Mouse (Mus musculus): ENCODE measurements around the gene Rnf215.
"Not testable (repeated sequence)": the region's sequence is repeated elsewhere in the genome, so short reads cannot be mapped to it uniquely, and the experiment has no call there.

Rnf215 gene

GRCm38 (mm10) chr11:4113970-4114369, 21.0 kb upstream of the Rnf215 start:
- DNase-seq (ENCODE audit: low spot score), result no peak

GRCm38 (mm10) chr11:4114541-4114940, 20.5 kb upstream of the Rnf215 start:
- DNase-seq (ENCODE audit: low spot score), result not testable (repeated sequence)

DNA sequence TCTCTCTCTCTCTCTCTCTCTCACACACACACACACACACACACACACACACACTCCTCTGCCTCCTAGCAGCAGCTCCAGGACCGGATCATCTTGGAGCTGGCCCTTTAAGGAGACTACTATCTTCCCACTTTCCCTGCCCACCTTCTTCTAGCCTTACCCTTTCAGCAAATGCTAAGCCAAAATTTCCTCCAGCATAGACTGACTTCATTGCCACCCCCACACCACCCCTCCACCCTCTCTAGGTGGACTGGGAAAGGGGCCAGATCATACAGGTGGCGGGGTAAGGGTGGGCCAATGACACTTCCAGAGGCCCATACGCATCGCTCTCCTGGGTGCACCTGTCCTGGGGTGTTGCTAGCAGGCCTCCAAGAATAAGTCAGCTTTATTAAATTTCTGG, 19.6 kb upstream of the Rnf215 start:
- no peak for DNase-seq (ENCODE audit: low spot score)

DNA sequence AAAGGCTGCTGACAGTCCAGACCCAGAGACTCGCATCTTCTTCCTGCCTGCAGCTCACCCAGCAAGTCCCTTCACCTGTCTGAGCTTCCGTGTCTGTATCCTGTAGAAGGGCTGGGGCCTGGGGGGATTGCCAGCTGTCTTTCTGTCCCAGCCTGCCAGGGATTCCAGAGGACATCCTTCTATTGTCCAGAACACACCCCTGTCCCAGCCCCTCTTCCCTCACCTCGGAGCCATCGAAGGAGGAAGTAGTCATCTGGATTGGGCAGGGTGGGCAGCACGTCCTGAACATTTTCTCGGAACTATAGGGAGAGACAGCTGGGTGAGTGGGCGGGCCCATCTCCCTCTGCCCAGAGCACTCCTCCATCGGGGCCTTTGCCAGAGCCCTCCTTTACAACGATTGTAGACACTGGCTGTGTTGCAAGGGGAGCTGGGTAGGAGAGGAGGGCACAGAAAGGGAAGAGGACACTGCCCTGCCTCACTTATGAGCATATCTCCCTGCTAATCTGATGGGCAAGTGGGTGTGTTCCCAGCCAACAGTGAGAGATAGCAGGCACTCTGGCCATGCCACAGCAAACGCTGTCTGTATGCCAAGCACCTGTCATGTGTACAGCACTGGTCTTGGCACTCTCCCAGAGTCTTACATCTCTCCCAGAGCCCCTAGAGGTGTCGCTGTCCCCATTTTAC, 18.4 kb upstream of the Rnf215 start:
- no peak for DNase-seq (ENCODE audit: low spot score)

GRCm38 (mm10) chr11:4117372-4118071, 17.5 kb upstream of the Rnf215 start:
- peak; percentile 13 for DNase-seq (ENCODE audit: low spot score)

- peak; percentile 76 for DNase-seq (ENCODE audit: low spot score)
Measured at GRCm38 (mm10) chr11:4118081-4118921, 16.7 kb upstream of the Rnf215 start.

- no peak for DNase-seq (ENCODE audit: low spot score)
Measured at GRCm38 (mm10) chr11:4119635-4120034, 15.4 kb upstream of the Rnf215 start.

- no peak for DNase-seq (ENCODE audit: low spot score)
Measured at GRCm38 (mm10) chr11:4121691-4122090, 13.3 kb upstream of the Rnf215 start.

- no peak for DNase-seq (ENCODE audit: low spot score)
Measured at GRCm38 (mm10) chr11:4122226-4122625, 12.8 kb upstream of the Rnf215 start.

GRCm38 (mm10) chr11:4122742-4123579, 12.0 kb upstream of the Rnf215 start, which contains the start of gene Sec14l2:
TSS of gene Sec14l2 (minus strand) at chr11:4123415.
- no peak for DNase-seq (ENCODE audit: low spot score)

DNA sequence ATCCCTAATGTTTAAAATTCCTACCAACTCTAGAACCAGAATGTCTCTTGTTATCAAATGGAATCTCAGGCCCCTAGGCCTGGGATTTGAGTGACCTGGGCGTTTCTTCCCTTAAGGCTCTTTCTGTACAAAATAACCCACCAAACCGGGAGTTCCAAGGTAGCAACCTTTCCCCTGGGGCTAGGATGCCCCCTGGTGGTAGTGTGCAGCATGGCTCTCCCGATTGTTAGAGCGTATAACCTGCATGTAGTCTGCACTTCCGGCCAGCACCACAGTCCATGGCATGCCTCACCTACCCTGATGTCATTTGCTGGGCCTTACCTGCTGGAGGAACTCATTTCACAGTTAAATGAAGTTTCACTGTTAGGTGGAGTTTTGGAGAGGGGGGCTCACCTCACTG, 11.1 kb upstream of the Rnf215 start:
- DNase-seq (ENCODE audit: low spot score), result peak; percentile 52

GRCm38 (mm10) chr11:4127059-4127458, 7.9 kb upstream of the Rnf215 start:
- DNase-seq (ENCODE audit: low spot score), result no peak

GRCm38 (mm10) chr11:4128461-4128860, 6.5 kb upstream of the Rnf215 start:
- not testable (repeated sequence) for DNase-seq (ENCODE audit: low spot score)

DNA sequence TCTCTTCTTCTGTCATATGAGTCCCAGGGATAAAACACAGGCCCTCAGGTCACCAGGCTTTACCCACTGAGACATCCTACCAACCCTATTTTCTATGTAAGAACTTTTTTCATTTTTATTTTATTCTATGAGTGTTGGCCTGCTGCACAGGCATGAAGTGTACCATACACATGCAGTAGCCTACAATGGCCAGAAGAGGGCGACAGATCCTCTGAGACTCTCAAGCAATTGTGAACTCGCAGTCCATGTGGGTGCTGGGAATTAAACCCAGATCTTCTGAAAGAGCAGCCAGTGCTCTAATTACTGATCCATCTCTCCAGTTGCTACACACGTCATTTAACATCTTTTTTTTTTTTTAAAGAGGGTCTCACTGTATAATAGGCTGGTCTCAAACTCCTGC, 1.6 kb upstream of the Rnf215 start:
- DNase-seq (ENCODE audit: low spot score), result peak; percentile 41

DNA sequence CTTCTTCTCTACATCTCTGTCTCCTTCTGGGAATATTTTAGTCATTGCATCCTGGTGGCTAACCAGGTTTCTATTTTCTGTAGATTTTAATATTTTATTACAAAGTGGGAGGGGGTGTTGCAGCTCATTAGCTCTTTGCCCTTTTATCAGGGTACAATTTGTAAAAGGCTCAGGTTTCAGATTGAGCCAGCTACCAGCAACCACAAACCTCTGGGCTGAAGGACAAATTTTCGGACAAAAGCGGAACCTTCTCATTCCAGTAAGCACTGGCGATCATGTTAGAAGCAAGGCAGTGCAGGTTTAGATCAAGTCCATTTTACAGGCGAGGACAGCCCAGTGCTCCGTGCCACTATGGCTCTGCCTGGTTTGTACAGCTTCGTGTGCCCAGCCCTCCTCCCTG, 602 bp upstream of the Rnf215 start:
- no peak for DNase-seq (ENCODE audit: low spot score)

DNA sequence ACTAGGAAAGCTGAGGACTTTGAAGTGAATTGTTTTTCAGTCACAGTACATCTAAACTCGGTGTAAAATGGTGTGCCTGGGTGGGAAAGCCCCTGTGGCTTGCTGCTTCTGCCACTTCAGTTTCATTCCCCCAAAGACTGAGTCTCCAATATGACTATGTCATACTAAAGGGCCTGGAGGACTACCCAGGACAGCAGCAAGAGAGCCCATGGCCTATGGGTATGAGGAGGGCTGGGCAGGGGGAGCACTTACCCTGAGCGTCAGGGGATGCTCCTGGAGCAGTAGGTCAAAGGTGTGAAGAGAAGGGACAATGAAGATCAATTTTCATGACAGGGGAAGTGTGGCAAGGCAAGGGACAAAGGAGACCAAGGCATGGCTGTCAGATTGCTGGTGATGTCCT, 4.0 kb downstream of the Rnf215 start:
- no peak for DNase-seq (ENCODE audit: low spot score)

- DNase-seq (ENCODE audit: low spot score), result no peak
Measured at GRCm38 (mm10) chr11:4141505-4141904, 6.5 kb downstream of the Rnf215 start.

DNA sequence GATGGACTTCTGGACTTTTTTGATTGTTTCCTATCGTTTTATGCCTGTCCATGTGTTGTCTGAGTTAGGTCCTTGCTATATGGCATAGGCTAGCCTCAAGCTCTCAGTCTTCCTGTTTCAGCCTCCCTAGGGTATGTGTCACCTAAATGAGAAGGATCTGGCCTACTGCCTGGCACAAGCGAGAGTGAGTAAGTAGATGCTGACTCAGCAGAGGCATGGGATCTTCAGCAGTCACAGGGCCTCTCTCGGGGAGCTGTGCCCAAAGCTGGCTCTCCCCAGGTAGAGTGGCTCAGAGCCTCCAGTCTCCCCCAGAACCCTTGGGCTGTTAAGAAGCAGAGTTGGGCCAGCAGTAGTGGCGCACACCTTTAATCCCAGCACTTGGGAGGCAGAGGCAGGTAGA, 7.3 kb downstream of the Rnf215 start:
- DNase-seq (ENCODE audit: low spot score), result no peak

DNA sequence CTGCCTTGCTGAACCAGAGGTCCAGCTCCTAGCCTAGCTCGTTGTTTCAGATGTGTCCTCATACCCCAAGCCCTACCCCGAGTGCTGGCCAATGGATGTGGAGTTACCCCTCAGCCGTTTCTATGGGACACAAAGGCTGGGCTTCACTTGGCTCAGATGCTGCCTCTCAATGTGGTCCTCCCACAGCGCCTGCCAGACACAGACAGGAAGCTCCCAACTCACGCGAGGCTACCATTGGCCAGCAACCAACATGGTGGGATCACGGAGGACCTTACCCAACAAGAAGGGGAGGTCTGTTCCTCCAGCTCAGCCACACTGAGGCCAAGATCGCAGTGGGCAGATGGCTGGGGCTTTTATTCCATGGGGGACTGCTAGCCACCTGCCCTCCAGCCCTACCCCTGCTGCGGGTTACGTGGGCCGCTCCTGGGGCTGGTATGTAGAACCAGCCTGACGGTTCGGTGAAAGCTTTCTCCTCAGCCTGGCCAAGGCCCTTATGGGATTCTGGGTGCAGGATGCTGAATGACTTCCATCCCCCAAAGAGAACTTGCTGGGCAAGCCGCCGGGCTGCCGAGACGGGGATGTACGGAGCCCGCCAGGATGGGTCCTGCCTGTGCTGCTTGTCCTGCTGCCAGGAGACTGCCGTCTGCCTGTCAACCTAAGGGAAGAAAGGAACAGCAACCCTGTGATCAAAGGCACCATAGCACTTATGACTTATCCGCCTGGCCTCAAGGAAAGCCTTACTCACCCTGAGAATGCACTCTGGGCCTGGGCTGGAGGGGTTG, 8.5 kb downstream of the Rnf215 start:
- no peak for DNase-seq (ENCODE audit: low spot score)

DNA sequence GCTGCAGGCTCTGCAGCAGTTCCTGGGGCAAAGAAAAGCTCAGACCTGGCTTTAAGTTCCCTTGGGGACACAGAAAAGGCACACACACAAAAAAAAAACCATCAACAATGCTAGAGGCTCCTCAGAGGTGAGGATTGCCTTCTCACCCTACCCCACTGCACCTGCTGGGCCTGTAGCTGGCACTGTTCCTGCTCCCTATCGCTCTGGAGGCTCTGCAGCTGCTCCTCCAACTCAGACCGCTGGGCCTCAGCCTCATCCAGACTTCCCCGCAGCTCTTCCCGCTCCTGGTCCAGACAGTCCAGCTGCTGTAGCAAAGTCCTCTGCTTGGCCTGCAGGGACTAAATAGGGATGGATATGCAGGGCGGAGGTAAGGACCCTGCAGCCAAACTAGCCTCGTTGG, 11.4 kb downstream of the Rnf215 start:
- no peak for DNase-seq (ENCODE audit: low spot score)

DNA sequence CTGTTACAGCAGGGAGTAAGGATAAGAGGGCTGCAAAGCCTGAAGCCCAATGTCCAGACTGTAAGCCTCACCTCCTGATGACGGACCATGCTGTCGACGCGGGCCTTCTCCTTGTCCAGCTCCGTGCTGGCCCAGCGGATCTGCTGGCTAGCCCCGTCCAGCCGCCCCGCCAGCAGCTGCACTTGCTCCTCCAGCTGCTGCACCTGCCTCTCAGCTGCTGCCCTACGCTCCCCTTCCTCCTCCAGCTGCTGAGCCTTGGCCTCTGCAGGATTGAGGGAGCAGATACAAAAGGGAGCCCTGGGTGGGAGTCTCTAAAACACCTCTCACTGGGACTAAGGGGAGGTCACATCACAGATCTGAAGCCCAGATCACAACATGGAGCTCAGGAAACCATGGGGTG, 12.1 kb downstream of the Rnf215 start:
- no peak for DNase-seq (ENCODE audit: low spot score)
